Mouse (Mus musculus) lung, postnatal 14 days (tissue): Measurements from ENCODE around the gene Gtf2i.

ENCODE experiments used
- DNase-seq: peaks from one replicate; pipeline ENCODE4 v3.0.0; 2021

Gtf2i gene

DNA sequence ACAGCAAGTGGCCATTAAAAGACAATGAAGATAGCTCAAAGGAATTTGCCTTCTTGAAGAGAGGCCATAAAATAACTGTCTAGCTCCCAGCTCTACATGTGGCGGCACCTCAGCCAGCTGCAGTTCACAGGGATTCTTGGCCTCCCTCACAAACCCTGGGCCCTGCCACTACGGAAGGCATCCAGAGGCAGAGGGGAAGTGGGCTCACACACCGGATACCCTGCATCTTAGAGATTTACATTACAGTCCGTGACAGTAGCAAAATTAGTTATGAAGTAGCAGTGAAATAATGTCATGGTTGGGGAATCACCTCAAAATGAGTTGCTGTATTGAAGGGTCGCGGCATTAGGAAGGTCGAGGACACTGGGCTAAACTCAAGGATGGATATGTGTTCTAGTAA lies 126.0 kb downstream of the Gtf2i start:
- DNase-seq = no peak
